In the genomic region with DNA sequence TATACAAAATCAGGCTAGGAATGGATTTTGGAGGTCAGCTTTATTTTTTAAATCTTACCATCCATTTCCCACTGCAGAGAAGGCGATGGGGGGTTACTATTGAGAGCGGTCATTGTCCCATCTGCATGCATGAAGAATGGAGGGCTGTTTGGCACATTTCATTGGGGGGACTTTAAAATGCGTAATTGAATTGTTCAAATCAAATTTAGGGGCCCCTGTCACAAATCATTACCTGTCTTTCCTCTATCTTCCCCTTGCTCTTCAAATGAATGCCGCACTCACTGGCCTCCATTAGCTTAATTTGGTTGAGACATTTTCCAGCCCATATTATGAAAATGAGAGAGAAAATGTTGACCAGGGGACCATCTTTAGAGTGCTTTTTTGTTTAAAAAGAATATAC, we compare ENCODE assay signal across 14 mouse cellular contexts.
DNase-seq lines count a peak whose midpoint lies in the region.
"Had no signal": no experiment of that assay in that cellular context is flagged by ENCODE, and none has a peak within 500 bp of the region (broad histone marks: within the 10 kb centered on the region; RNA-seq: fewer than 3 reads in every experiment).

No protein-coding gene starts in this region.

- DNase-seq in MN1 (ENCODE audit: low spot score) = peak; percentile 61
- peak; percentile 8 for DNase-seq in Muller cell, postnatal 12 days (ENCODE audit: inconsistent ontology term)
- DNase-seq in retina, postnatal 1 day = peak; percentile 87
- no peak for DNase-seq in frontal cortex, adult 2 months (ENCODE audit: extremely low spot score in 1 of 2, low spot score in 1 of 2)
- no peak for DNase-seq in frontal cortex, postnatal 14 days (ENCODE audit: low spot score in 2 of 2)
- DNase-seq: adrenal gland, adult 2 months; adrenal gland, postnatal 10 days; adrenal gland, postnatal 25 days; cerebellum, adult 11 months; cerebellum, adult 2 months; cerebellum, adult 9-10 months; cerebellum, postnatal 10 days; cerebellum, postnatal 25 days; forebrain, postnatal 0 days had no signal

Comparison
In these comparisons a context has a peak if more than half of its experiments do, and no peak if none do; other contexts are left out.
1. DNase-seq: peak in MN1 (single experiment), Muller cell, postnatal 12 days (single experiment) and retina, postnatal 1 day (single experiment); none in frontal cortex, adult 2 months (0 of 2) and frontal cortex, postnatal 14 days (0 of 2).